Mouse (Mus musculus): ENCODE results near the gene Slc39a8. TPM values are rescaled to one million over a fixed set of nuclear protein-coding genes. Genes with fewer than 3 reads are reported as not detected.

The Slc39a8 gene
- total and polyA plus RNA-seq, 3 experiments = 19.8 to 21.5 TPM; not detected in 1

- Histone ChIP-seq H3K79me2 (ENCODE audit: control insufficient read depth, insufficient read depth, low read length, poor library complexity) (no peaks in the 10 kb centered on the region), H3K4me1 (ENCODE audit: control insufficient read depth in 1 of 2, insufficient read depth in 2 of 2, low read length in 2 of 2) (no peaks in the 10 kb centered on the region), H3K4me3 (ENCODE audit: control insufficient read depth in 1 of 2, insufficient read depth in 1 of 2, low read depth in 2 of 2, low read length in 2 of 2) (no peak overlapping the region), H3K36me3 (ENCODE audit: control insufficient read depth in 1 of 2, insufficient read depth in 2 of 2, low read length in 2 of 2) (no peaks in the 10 kb centered on the region), H3K27ac (ENCODE audit: control insufficient read depth, low read depth, low read length) (no peak overlapping the region), H3K27me3 (ENCODE audit: control insufficient read depth in 1 of 2, insufficient read depth in 2 of 2, low read length in 2 of 2) (no peaks in the 10 kb centered on the region), H3K9me3 (replicated peaks; ENCODE audit: insufficient read depth, low read length) (no peaks in the 10 kb centered on the region), H3K9ac (ENCODE audit: control insufficient read depth, low read depth, low read length, poor library complexity, severe bottlenecking) (no peak overlapping the region)
- no peak for TF ChIP-seq E2F4 (IDR thresholded peaks at IDR 0.05; ENCODE audit: borderline replicate concordance, low read depth, low read length)
- no peak for TF ChIP-seq NELFE (IDR thresholded peaks at IDR 0.05; ENCODE audit: low read depth, low read length)
- TF ChIP-seq TAL1 (IDR thresholded peaks at IDR 0.05; ENCODE audit: low read length) = no peak
- TF ChIP-seq TBP (IDR thresholded peaks at IDR 0.05; ENCODE audit: low read depth, low read length) = no peak
- no peak for TF ChIP-seq MAZ (IDR thresholded peaks at IDR 0.05; ENCODE audit: low read depth, low read length)
- TF ChIP-seq MAFK (IDR thresholded peaks at IDR 0.05; ENCODE audit: borderline replicate concordance, low read depth, low read length) = no peak
- TF ChIP-seq HCFC1 (IDR thresholded peaks at IDR 0.05; ENCODE audit: low read depth, low read length) = no peak
- no peak for TF ChIP-seq ZNF384 (IDR thresholded peaks at IDR 0.05; ENCODE audit: low read depth, low read length)
- TF ChIP-seq MXI1 (IDR thresholded peaks at IDR 0.05; ENCODE audit: low read depth, low read length) = no peak
- no peak for TF ChIP-seq BHLHE40 (IDR thresholded peaks at IDR 0.05; ENCODE audit: borderline replicate concordance, low read depth, low read length)
- TF ChIP-seq CHD1 (IDR thresholded peaks at IDR 0.05; ENCODE audit: low read depth, low read length) = no peak
- TF ChIP-seq ELF1 (IDR thresholded peaks at IDR 0.05; ENCODE audit: low read depth, low read length) = no peak
- DNase-seq (ENCODE audit: low read depth, low spot score) = no peak
Measured at GRCm38 (mm10) chr3:135887033-135887855, 62.2 kb downstream of the Slc39a8 start.

DNA sequence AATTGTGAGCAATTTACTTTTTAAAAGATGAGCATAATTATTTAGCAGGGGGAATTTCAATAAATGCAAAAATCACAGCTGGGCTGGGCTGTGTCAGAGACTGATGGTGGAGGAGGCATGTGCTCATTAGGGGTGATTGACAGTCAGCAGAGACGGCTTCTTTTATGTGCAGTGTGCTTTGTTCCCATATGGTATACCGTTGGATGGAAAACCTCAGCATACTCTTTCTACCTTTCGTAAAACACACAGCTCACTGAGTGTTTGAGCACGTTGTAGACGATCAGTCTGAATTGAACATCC is 62.7 kb downstream of the Slc39a8 start:
- Histone ChIP-seq H3K36me3 (ENCODE audit: control insufficient read depth in 1 of 2, insufficient read depth in 2 of 2, low read length in 2 of 2) (no peaks in the 10 kb centered on the region), H3K27me3 (ENCODE audit: control insufficient read depth in 1 of 2, insufficient read depth in 2 of 2, low read length in 2 of 2) (no peaks in the 10 kb centered on the region), H3K9ac (ENCODE audit: control insufficient read depth, low read depth, low read length, poor library complexity, severe bottlenecking) (no peak overlapping the region), H3K27ac (ENCODE audit: control insufficient read depth, low read depth, low read length) (no peak overlapping the region), H3K4me1 (ENCODE audit: control insufficient read depth in 1 of 2, insufficient read depth in 2 of 2, low read length in 2 of 2) (no peaks in the 10 kb centered on the region), H3K4me3 (ENCODE audit: control insufficient read depth in 1 of 2, insufficient read depth in 1 of 2, low read depth in 2 of 2, low read length in 2 of 2) (no peak overlapping the region), H3K79me2 (ENCODE audit: control insufficient read depth, insufficient read depth, low read length, poor library complexity) (no peaks in the 10 kb centered on the region), H3K9me3 (replicated peaks; ENCODE audit: insufficient read depth, low read length) (no peaks in the 10 kb centered on the region)
- no peak for TF ChIP-seq POLR2AphosphoS5 (IDR thresholded peaks at IDR 0.05; ENCODE audit: borderline replicate concordance, low read depth, low read length)
- no peak for TF ChIP-seq MEF2A (IDR thresholded peaks at IDR 0.05; ENCODE audit: extremely low read depth, insufficient replicate concordance, low read depth, low read length, poor library complexity, severe bottlenecking)
- no peak for TF ChIP-seq GABPA (IDR thresholded peaks at IDR 0.05; ENCODE audit: low read depth, low read length)
- no peak for TF ChIP-seq NRF1 (IDR thresholded peaks at IDR 0.05; ENCODE audit: insufficient read depth, low read depth, low read length, poor library complexity, severe bottlenecking)
- no peak for TF ChIP-seq MYB (IDR thresholded peaks at IDR 0.05; ENCODE audit: low read depth, low read length)
- no peak for TF ChIP-seq TCF12 (IDR thresholded peaks at IDR 0.05; ENCODE audit: low read depth, low read length)
- no peak for TF ChIP-seq MYC (IDR thresholded peaks at IDR 0.05; ENCODE audit: low read depth, low read length)
- TF ChIP-seq ETS1 (IDR thresholded peaks at IDR 0.05; ENCODE audit: low read depth, low read length) = no peak
- TF ChIP-seq E2F4 (IDR thresholded peaks at IDR 0.05; ENCODE audit: borderline replicate concordance, low read depth, low read length) = no peak
- no peak for TF ChIP-seq SMC3 (IDR thresholded peaks at IDR 0.05; ENCODE audit: low read depth, low read length)
- no peak for TF ChIP-seq TBP (IDR thresholded peaks at IDR 0.05; ENCODE audit: low read depth, low read length)
- no peak for DNase-seq (ENCODE audit: low read depth, low spot score)
